In the genomic region with DNA sequence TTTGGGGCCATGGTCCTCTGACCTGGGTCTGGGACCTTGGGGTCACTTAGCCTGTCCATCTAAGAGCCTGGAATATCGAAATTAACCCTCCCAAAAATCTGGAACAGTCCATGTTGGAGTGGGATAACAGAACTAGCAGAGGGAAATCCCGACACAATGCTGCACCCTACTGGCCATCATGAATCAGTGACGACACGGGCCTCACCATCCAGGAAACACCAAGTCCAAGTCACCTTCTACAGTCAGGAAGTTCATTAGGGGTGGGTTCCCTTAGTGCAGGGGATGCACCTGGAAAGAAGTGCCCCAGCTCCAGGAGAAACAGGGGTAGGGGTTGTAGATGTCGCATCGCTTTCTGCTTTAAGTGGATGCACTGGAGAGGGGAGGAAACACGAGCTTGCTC, we compare ENCODE assay signal across 8 mouse cellular contexts. TPM values are rescaled to one million over a fixed set of nuclear protein-coding genes. Genes with fewer than 3 reads are reported as not detected.
DNase-seq lines count a peak whose midpoint lies in the region; ATAC-seq and TF ChIP-seq lines count a peak whose summit lies in the region.

No protein-coding gene starts in this region.

- 18% methylated on average over 7 of the region's 7 CpGs for WGBS in limb, embryonic 13.5 days
- WGBS in neural tube, embryonic 14.5 days: 18% methylated on average over 7 of the region's 7 CpGs

- no peak overlapping the region for H3K27ac ChIP-seq in testis, adult 2 months (ENCODE audit: control insufficient read depth, insufficient read depth, low read depth, low read length)
- H3K27ac ChIP-seq in limb, embryonic 13.5 days: no peak overlapping the region
- H3K27ac ChIP-seq in neural tube, embryonic 14.5 days (ENCODE audit: low read depth, low read length): no peak overlapping the region

- no peaks in the 10 kb centered on the region for H3K27me3 ChIP-seq in testis, adult 2 months (ENCODE audit: control insufficient read depth, insufficient read depth, low read length)
- H3K27me3 ChIP-seq in limb, embryonic 13.5 days: 0 out of 2 replicates have a peak, but pooled peaks cover 7% of the 10 kb centered on the region
- H3K27me3 ChIP-seq in neural tube, embryonic 14.5 days (ENCODE audit: control insufficient read depth, insufficient read depth, low read length): no peaks in the 10 kb centered on the region

- peak; percentile 52; the same call in 1 of the 2 replicates for TF ChIP-seq CTCF in testis, adult 2 months (IDR thresholded peaks at IDR 0.05; ENCODE audit: control insufficient read depth, insufficient read depth, insufficient replicate concordance, low read depth, low read length)

- H3K4me3 ChIP-seq in testis, adult 2 months (ENCODE audit: control insufficient read depth, low read depth, low read length): no peak overlapping the region
- H3K4me3 ChIP-seq in limb, embryonic 13.5 days: no peak overlapping the region
- no peak overlapping the region for H3K4me3 ChIP-seq in neural tube, embryonic 14.5 days (ENCODE audit: low read depth, low read length)

- no peaks in the 10 kb centered on the region for H3K9me3 ChIP-seq in limb, embryonic 13.5 days
- H3K9me3 ChIP-seq in neural tube, embryonic 14.5 days (ENCODE audit: control insufficient read depth, low read length): no peaks in the 10 kb centered on the region

- no peak for DNase-seq in testis, postnatal 14 days (ENCODE audit: low spot score)
- DNase-seq in cerebellum, adult 9-10 months: peak; percentile 81
- peak; percentile 39 to 70 for DNase-seq in frontal cortex, postnatal 36 days (ENCODE audit: low spot score in 2 of 2)
- peak; percentile 58 for DNase-seq in kidney, adult 18-20 months
- DNase-seq in thymus, postnatal 36 days: peak; percentile 29 to 39

- TF ChIP-seq POLR2A in testis, adult 2 months (IDR thresholded peaks at IDR 0.05; ENCODE audit: control insufficient read depth, low read depth, low read length): no peak

- peaks cover 2% of the 10 kb centered on the region; the same call in 1 of the 2 replicates for H3K4me1 ChIP-seq in testis, adult 2 months (ENCODE audit: control insufficient read depth, insufficient read depth, low read length)
- H3K4me1 ChIP-seq in limb, embryonic 13.5 days: peaks cover 9% of the 10 kb centered on the region
- H3K4me1 ChIP-seq in neural tube, embryonic 14.5 days (ENCODE audit: control insufficient read depth, insufficient read depth, low read length): no peaks in the 10 kb centered on the region

- peak overlapping the region; percentile 25; the same call in 1 of the 2 replicates for H3K9ac ChIP-seq in limb, embryonic 13.5 days
- no peak overlapping the region for H3K9ac ChIP-seq in neural tube, embryonic 14.5 days (replicated peaks; ENCODE audit: low read depth, low read length)

- no peaks in the 10 kb centered on the region for H3K36me3 ChIP-seq in testis, adult 2 months (ENCODE audit: control insufficient read depth, insufficient read depth, low read length)
- H3K36me3 ChIP-seq in limb, embryonic 13.5 days: no peaks in the 10 kb centered on the region
- H3K36me3 ChIP-seq in neural tube, embryonic 14.5 days (ENCODE audit: control insufficient read depth, insufficient read depth, low read length): no peaks in the 10 kb centered on the region

- no peak for ATAC-seq in limb, embryonic 13.5 days (ENCODE audit: low FRiP score, low read depth)
- 0 out of 2 replicates have a peak, but pooled peaks have one; percentile 56 for ATAC-seq in neural tube, embryonic 14.5 days (ENCODE audit: low read depth)

- H3K4me2 ChIP-seq in limb, embryonic 13.5 days (replicated peaks): no peak overlapping the region
- H3K4me2 ChIP-seq in neural tube, embryonic 14.5 days (ENCODE audit: low read depth, low read length): no peak overlapping the region

RNA-seq across cellular contexts. Expression of gene Ccdc187, which starts 20.7 kb away (rescaled TPM):
- polyA plus RNA-seq in testis, adult 2 months (2012; rRNA removed): 90.3 and 101 TPM in 2 replicates
- 0.04 TPM in 1 of 2 replicates, not detected in the other for polyA plus RNA-seq in limb, embryonic 13.5 days (2015; fragmentation: Nextera tagmentation; extraction: Ambion mirVana)
- 0.08 TPM in 1 of 2 replicates, not detected in the other for polyA plus RNA-seq in neural tube, embryonic 14.5 days (2014; fragmentation: Nextera tagmentation; extraction: Ambion mirVana)

RNA-seq across cellular contexts. Expression of gene Qsox2, which starts 36.3 kb away (rescaled TPM):
- polyA plus RNA-seq in testis, adult 2 months (2012; rRNA removed): 26.3 and 33.0 TPM in 2 replicates
- polyA plus RNA-seq in limb, embryonic 13.5 days (2015; fragmentation: Nextera tagmentation; extraction: Ambion mirVana): 14.9 and 16.0 TPM in 2 replicates
- 16.1 and 17.3 TPM in 2 replicates for polyA plus RNA-seq in neural tube, embryonic 14.5 days (2014; fragmentation: Nextera tagmentation; extraction: Ambion mirVana)

RNA-seq across cellular contexts. Expression of gene Gpsm1, which starts 41.7 kb away (rescaled TPM):
- 16.6 and 20.5 TPM in 2 replicates for polyA plus RNA-seq in testis, adult 2 months (2012; rRNA removed)
- 61.5 and 66.6 TPM in 2 replicates for polyA plus RNA-seq in limb, embryonic 13.5 days (2015; fragmentation: Nextera tagmentation; extraction: Ambion mirVana)
- 92.0 and 94.8 TPM in 2 replicates for polyA plus RNA-seq in neural tube, embryonic 14.5 days (2014; fragmentation: Nextera tagmentation; extraction: Ambion mirVana)

Comparison
In these comparisons a context has a peak if more than half of its experiments do, and no peak if none do; other contexts are left out.
1. RNA of gene Ccdc187, which starts 20.7 kb away (polyA plus RNA-seq): 90.3 to 101 TPM in testis, adult 2 months; 0.08 TPM in neural tube, embryonic 14.5 days and 0.04 TPM in limb, embryonic 13.5 days; every median in the first group is over 10 times any median in the second.